Mouse (Mus musculus): ENCODE results near the gene Gm7951. TPM values are rescaled to one million over a fixed set of nuclear protein-coding genes. Genes with fewer than 3 reads are reported as not detected.
"Not testable (repeated sequence)": the region's sequence is repeated elsewhere in the genome, so short reads cannot be mapped to it uniquely, and the experiment has no call there.

Gm7951 gene
- not detected in 2 replicates for polyA plus RNA-seq (2015; fragmentation: Nextera tagmentation; extraction: Ambion mirVana)

- H3K4me3 ChIP-seq (replicated peaks; ENCODE audit: low read length); H3K9ac ChIP-seq (ENCODE audit: low read length); H3K27me3 ChIP-seq (ENCODE audit: control insufficient read depth, insufficient read depth, low read length); H3K4me2 ChIP-seq (ENCODE audit: low read depth, low read length); H3K27ac ChIP-seq (ENCODE audit: low read length); H3K36me3 ChIP-seq (ENCODE audit: control insufficient read depth, insufficient read depth, low read length); H3K9me3 ChIP-seq (replicated peaks; ENCODE audit: control insufficient read depth, low read length); ATAC-seq (ENCODE audit: insufficient read depth, low FRiP score); H3K4me1 ChIP-seq (ENCODE audit: control insufficient read depth, insufficient read depth, low read length): not testable (repeated sequence)
- no CpG with 5 or more reads among the region's 2 CpGs for WGBS
Observed at GRCm38 (mm10) chr14:42117269-42117668, at the start of gene Gm7951. Gene Gm7951, minus strand, starts transcription at chr14:42117369.

DNA sequence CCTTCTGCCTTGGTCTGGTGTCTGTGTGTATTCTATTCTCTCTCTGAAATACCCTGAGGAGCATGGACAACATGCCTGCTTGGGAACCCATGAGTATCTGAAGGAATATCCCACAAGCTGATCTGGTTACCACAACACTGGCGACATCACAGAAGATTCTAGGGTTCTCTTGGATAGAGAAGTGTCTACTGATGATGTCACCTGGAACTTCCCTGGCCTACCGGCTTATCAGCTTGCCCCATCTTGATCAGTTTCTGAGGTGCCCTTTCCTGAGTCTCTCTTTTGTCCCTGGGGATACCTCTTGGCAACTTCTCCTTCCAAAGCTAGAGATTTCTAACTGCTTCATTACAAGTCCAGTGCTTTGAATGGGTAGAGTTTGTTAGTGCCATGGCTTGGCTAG, 45.4 kb upstream of the Gm7951 start, which contains the start of gene Gm17027:
Gene Gm17027, minus strand, starts transcription at position 101 of the 400 bp plus-strand sequence.
- 83% methylated on average over 2 of the region's 2 CpGs for WGBS
- not testable (repeated sequence) for H3K27ac ChIP-seq (ENCODE audit: low read length); H3K9me3 ChIP-seq (replicated peaks; ENCODE audit: control insufficient read depth, low read length); H3K4me2 ChIP-seq (ENCODE audit: low read depth, low read length); H3K27me3 ChIP-seq (ENCODE audit: control insufficient read depth, insufficient read depth, low read length); H3K4me3 ChIP-seq (replicated peaks; ENCODE audit: low read length); ATAC-seq (ENCODE audit: insufficient read depth, low FRiP score); H3K9ac ChIP-seq (ENCODE audit: low read length); H3K4me1 ChIP-seq (ENCODE audit: control insufficient read depth, insufficient read depth, low read length); H3K36me3 ChIP-seq (ENCODE audit: control insufficient read depth, insufficient read depth, low read length)

GRCm38 (mm10) chr14:42134571-42134970, 17.4 kb upstream of the Gm7951 start:
- not testable (repeated sequence) for H3K27ac ChIP-seq (ENCODE audit: low read length)

GRCm38 (mm10) chr14:42133806-42134205, 16.6 kb upstream of the Gm7951 start:
- not testable (repeated sequence) for ATAC-seq (ENCODE audit: insufficient read depth, low FRiP score)

More at GRCm38 (mm10) chr14:42134571-42134970, 17.4 kb upstream of the Gm7951 start:
- 84% methylated on average over 6 of the region's 8 CpGs for WGBS
- not testable (repeated sequence) for H3K4me2 ChIP-seq (ENCODE audit: low read depth, low read length); H3K9ac ChIP-seq (ENCODE audit: low read length); H3K4me1 ChIP-seq (ENCODE audit: control insufficient read depth, insufficient read depth, low read length); ATAC-seq (ENCODE audit: insufficient read depth, low FRiP score); H3K36me3 ChIP-seq (ENCODE audit: control insufficient read depth, insufficient read depth, low read length); H3K27me3 ChIP-seq (ENCODE audit: control insufficient read depth, insufficient read depth, low read length); H3K4me3 ChIP-seq (replicated peaks; ENCODE audit: low read length); H3K9me3 ChIP-seq (replicated peaks; ENCODE audit: control insufficient read depth, low read length)

More at GRCm38 (mm10) chr14:42133806-42134205, 16.6 kb upstream of the Gm7951 start:
- H3K4me3 ChIP-seq (replicated peaks; ENCODE audit: low read length); H3K4me2 ChIP-seq (ENCODE audit: low read depth, low read length); H3K27me3 ChIP-seq (ENCODE audit: control insufficient read depth, insufficient read depth, low read length); H3K9me3 ChIP-seq (replicated peaks; ENCODE audit: control insufficient read depth, low read length); H3K4me1 ChIP-seq (ENCODE audit: control insufficient read depth, insufficient read depth, low read length); H3K36me3 ChIP-seq (ENCODE audit: control insufficient read depth, insufficient read depth, low read length); H3K9ac ChIP-seq (ENCODE audit: low read length); H3K27ac ChIP-seq (ENCODE audit: low read length): not testable (repeated sequence)
- 57% methylated on average over 10 of the region's 14 CpGs for WGBS

Other genes with a start within 250 kb of the Gm7951 start
- not detected in 2 replicates for gene Gm7980, start 210.1 kb downstream of the Gm7951 start, polyA plus RNA-seq (2015; fragmentation: Nextera tagmentation; extraction: Ambion mirVana)
- not detected in 2 replicates for gene 1700049E17Rik1, start 192.4 kb downstream of the Gm7951 start, polyA plus RNA-seq (2015; fragmentation: Nextera tagmentation; extraction: Ambion mirVana)
- not detected in 2 replicates for gene 1700024B05Rik, start 173.4 kb downstream of the Gm7951 start, polyA plus RNA-seq (2015; fragmentation: Nextera tagmentation; extraction: Ambion mirVana)
- gene Gm6401, start 149.4 kb downstream of the Gm7951 start, polyA plus RNA-seq (2015; fragmentation: Nextera tagmentation; extraction: Ambion mirVana), result not detected in 2 replicates
- not detected in 2 replicates for gene Gm3543, start 134.0 kb downstream of the Gm7951 start, polyA plus RNA-seq (2015; fragmentation: Nextera tagmentation; extraction: Ambion mirVana)
- not detected in 2 replicates for gene Gm17027, start 45.3 kb upstream of the Gm7951 start, polyA plus RNA-seq (2015; fragmentation: Nextera tagmentation; extraction: Ambion mirVana)
- gene Gm3573, start 73.4 kb upstream of the Gm7951 start, polyA plus RNA-seq (2015; fragmentation: Nextera tagmentation; extraction: Ambion mirVana), result not detected in 2 replicates
- not detected in 2 replicates for gene Gm17026, start 142.7 kb upstream of the Gm7951 start, polyA plus RNA-seq (2015; fragmentation: Nextera tagmentation; extraction: Ambion mirVana)
- not detected in 2 replicates for gene Gm9611, start 180.0 kb upstream of the Gm7951 start, polyA plus RNA-seq (2015; fragmentation: Nextera tagmentation; extraction: Ambion mirVana)
- gene Gm7995, start 192.8 kb upstream of the Gm7951 start, polyA plus RNA-seq (2015; fragmentation: Nextera tagmentation; extraction: Ambion mirVana), result not detected in 2 replicates